8 mouse cellular contexts compared by ENCODE assay signal in the genomic region with DNA sequence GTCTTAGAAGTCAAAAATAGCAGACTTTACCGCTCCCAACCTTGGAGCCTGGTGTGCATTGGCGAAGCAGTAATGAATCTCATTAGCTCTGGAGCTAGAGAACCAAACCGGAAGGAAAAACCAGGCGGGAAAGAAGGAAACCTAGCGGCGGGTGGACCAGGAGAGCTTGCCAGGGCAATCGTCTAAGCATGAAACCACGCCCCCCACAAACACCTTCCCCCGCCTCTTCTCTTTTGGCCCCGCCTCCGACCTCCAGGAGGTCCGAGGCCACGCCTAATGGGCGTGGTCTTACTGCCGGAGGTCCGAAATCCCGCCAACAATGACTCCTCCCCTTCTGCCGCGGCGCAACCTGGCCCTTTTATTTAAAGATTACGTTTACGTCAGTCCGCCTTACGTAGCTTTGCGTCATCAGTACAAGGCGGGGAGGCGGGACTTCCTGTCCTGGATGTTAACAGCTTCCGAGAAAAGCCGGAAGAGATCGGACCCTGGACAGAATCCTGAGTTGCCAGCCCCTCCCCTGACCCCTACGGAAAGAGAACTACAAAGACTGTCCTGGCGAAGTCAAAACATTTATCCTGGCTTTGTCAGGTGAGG. TPM values are rescaled to one million over a fixed set of nuclear protein-coding genes. Genes with fewer than 3 reads are reported as not detected.
DNase-seq lines count a peak whose midpoint lies in the region; ATAC-seq lines count a peak whose summit lies in the region.

Gene Tmub2, plus strand, starts transcription at position 431 of the 594 bp plus-strand sequence.

- peaks cover 27% of the 10 kb centered on the region for H3K36me3 ChIP-seq in heart, embryonic 13.5 days
- H3K36me3 ChIP-seq in liver, embryonic 12.5 days, result peaks cover 25% of the 10 kb centered on the region
- peaks cover 17% of the 10 kb centered on the region for H3K36me3 ChIP-seq in stomach, embryonic 15.5 days

- no peaks in the 10 kb centered on the region for H3K9me3 ChIP-seq in heart, embryonic 13.5 days
- no peaks in the 10 kb centered on the region for H3K9me3 ChIP-seq in liver, embryonic 12.5 days (replicated peaks)
- H3K9me3 ChIP-seq in stomach, embryonic 15.5 days, result no peaks in the 10 kb centered on the region

- under 1% methylated on average over 32 of the region's 32 CpGs for WGBS in heart, embryonic 13.5 days
- WGBS in liver, embryonic 12.5 days (ENCODE audit: insufficient replicate concordance), result 1% methylated on average over 32 of the region's 32 CpGs
- WGBS in stomach, embryonic 15.5 days, result under 1% methylated on average over 32 of the region's 32 CpGs

- H3K4me1 ChIP-seq in brown adipose tissue, adult 24 weeks (ENCODE audit: control insufficient read depth, insufficient read depth, insufficient read length, low read length), result no peaks in the 10 kb centered on the region
- peaks cover 13% of the 10 kb centered on the region for H3K4me1 ChIP-seq in heart, embryonic 13.5 days
- peaks cover 42% of the 10 kb centered on the region for H3K4me1 ChIP-seq in liver, embryonic 12.5 days
- peaks cover 15% of the 10 kb centered on the region; the same call in 1 of the 2 replicates for H3K4me1 ChIP-seq in stomach, embryonic 15.5 days

- DNase-seq in CD4-positive, CD25-positive, alpha-beta regulatory T cell, adult 2 months (ENCODE audit: low read depth, low spot score), result peak; percentile 99
- DNase-seq in fat pad, adult 2 months (ENCODE audit: extremely low read depth, low read depth, low spot score), result peak; percentile 95
- DNase-seq in kidney, postnatal 10 days, result peak; percentile 98
- DNase-seq in natural killer cell, adult 2 months (ENCODE audit: low spot score in 2 of 2), result peak; percentile 96 to 97

- H3K27me3 ChIP-seq in heart, embryonic 13.5 days (replicated peaks), result no peaks in the 10 kb centered on the region
- H3K27me3 ChIP-seq in liver, embryonic 12.5 days (replicated peaks), result no peaks in the 10 kb centered on the region
- no peaks in the 10 kb centered on the region for H3K27me3 ChIP-seq in stomach, embryonic 15.5 days (replicated peaks)

- H3K4me3 ChIP-seq in brown adipose tissue, adult 24 weeks (ENCODE audit: insufficient read depth, low read depth, low read length), result peak within 1 kb of the TSS; percentile 80
- peak within 1 kb of the TSS; percentile 83 for H3K4me3 ChIP-seq in heart, embryonic 13.5 days
- H3K4me3 ChIP-seq in liver, embryonic 12.5 days, result peak within 1 kb of the TSS; percentile 71
- peak within 1 kb of the TSS; percentile 71 for H3K4me3 ChIP-seq in stomach, embryonic 15.5 days (replicated peaks)

- H3K9ac ChIP-seq in heart, embryonic 13.5 days, result peak within 1 kb of the TSS; percentile 94
- H3K9ac ChIP-seq in liver, embryonic 12.5 days, result peak within 1 kb of the TSS; percentile 85
- peak within 1 kb of the TSS; percentile 76 for H3K9ac ChIP-seq in stomach, embryonic 15.5 days

- peak within 1 kb of the TSS; percentile 95 for H3K27ac ChIP-seq in brown adipose tissue, adult 24 weeks (replicated peaks; ENCODE audit: low read depth, low read length)
- H3K27ac ChIP-seq in heart, embryonic 13.5 days (replicated peaks), result peak within 1 kb of the TSS; percentile 80
- peak within 1 kb of the TSS; percentile 79 for H3K27ac ChIP-seq in liver, embryonic 12.5 days
- peak within 1 kb of the TSS; percentile 88 for H3K27ac ChIP-seq in stomach, embryonic 15.5 days

- peak; percentile 85 for ATAC-seq in heart, embryonic 13.5 days (ENCODE audit: extremely low read depth, insufficient number of reproducible peaks, low FRiP score, low TSS enrichment)
- peak; percentile 87 for ATAC-seq in liver, embryonic 12.5 days
- ATAC-seq in stomach, embryonic 15.5 days (ENCODE audit: insufficient read depth, low FRiP score, low read depth), result peak; percentile 92

- peak within 1 kb of the TSS; percentile 77 for H3K4me2 ChIP-seq in heart, embryonic 13.5 days
- peak within 1 kb of the TSS; percentile 82 for H3K4me2 ChIP-seq in liver, embryonic 12.5 days
- H3K4me2 ChIP-seq in stomach, embryonic 15.5 days, result peak within 1 kb of the TSS; percentile 69

RNA-seq across cellular contexts. Expression of gene Tmub2, which starts in this region (rescaled TPM):
- 20.5 and 24.2 TPM in 2 replicates for polyA plus RNA-seq in brown adipose tissue, adult 24 weeks (2012; ENCODE audit: insufficient read depth, insufficient read length, missing spikeins)
- 36.8 and 41.2 TPM in 2 replicates for polyA plus RNA-seq in heart, embryonic 13.5 days (2015; fragmentation: Nextera tagmentation; extraction: Ambion mirVana)
- polyA plus RNA-seq in liver, embryonic 12.5 days (2016; fragmentation: Nextera tagmentation; extraction: Ambion mirVana), result 28.4 and 28.9 TPM in 2 replicates
- 47.8 and 51.9 TPM in 2 replicates for polyA plus RNA-seq in stomach, embryonic 15.5 days (2015; fragmentation: Nextera tagmentation; extraction: Ambion mirVana)

Comparison
In these comparisons a context has a peak if more than half of its experiments do, and no peak if none do; other contexts are left out.
1. Peak in every context shown above with its lines: DNase-seq, ATAC-seq, H3K4me3 ChIP-seq and H3K27ac ChIP-seq.